Mouse (Mus musculus) heart, embryonic 11.5 days (tissue): ENCODE measurements at regions not wholly inside any gene's neighbourhood (a gene's known extent, or its start where the extent isn't known, plus 50 kb on each side); places are given as distances from the start of the nearest gene placed in this dataset.

Experiments
- ATAC-seq: fragments of 200-750 bp; cut with Nextera tagmentation; replicated peaks from 2 replicates; pipeline ENCODE4 v1.8.0; 2017; ENCODE audit warnings: moderate library complexity; ENCODE audit not compliant: insufficient number of reproducible peaks, low FRiP score, low TSS enrichment
- H3K27ac ChIP-seq: fragments of 300-500 bp; sonication (generic); 2 replicates; pipeline ENCODE4 v1.5.1; 2014; ENCODE audit warnings: mild to moderate bottlenecking, low read depth, low read length
- H3K27me3 ChIP-seq: fragments of 300-500 bp; sonication (generic); 2 replicates; pipeline ENCODE4 v1.6.1; 2014; ENCODE audit warnings: mild to moderate bottlenecking, low read length, mixed read lengths; ENCODE audit not compliant: control insufficient read depth, insufficient read depth
- H3K36me3 ChIP-seq: fragments of 300-500 bp; sonication (generic); 2 replicates; pipeline ENCODE4 v1.6.1; 2014; ENCODE audit warnings: mild to moderate bottlenecking, low read length, moderate library complexity, mixed read lengths; ENCODE audit not compliant: control insufficient read depth, insufficient read depth
- H3K4me1 ChIP-seq: fragments of 300-500 bp; sonication (generic); 2 replicates; pipeline ENCODE4 v1.6.1; 2014; ENCODE audit warnings: low read length; ENCODE audit not compliant: control insufficient read depth, insufficient read depth
- H3K4me2 ChIP-seq: fragments of 300-500 bp; sonication (generic); 2 replicates; pipeline ENCODE4 v1.6.1; 2014; ENCODE audit warnings: mild to moderate bottlenecking, moderate library complexity
- H3K4me3 ChIP-seq: fragments of 300-500 bp; sonication (generic); 2 replicates; pipeline ENCODE4 v1.5.1; 2014; ENCODE audit warnings: low read depth, low read length
- H3K9ac ChIP-seq: fragments of 300-500 bp; sonication (generic); 2 replicates; pipeline ENCODE4 v1.6.1; 2014; ENCODE audit warnings: mild to moderate bottlenecking, low read depth, low read length, moderate library complexity
- H3K9me3 ChIP-seq: fragments of 300-500 bp; sonication (generic); replicated peaks from 2 replicates; pipeline ENCODE4 v1.6.1; 2016; ENCODE audit warnings: low read length; ENCODE audit not compliant: control insufficient read depth
- WGBS: fragments of 180-500 bp; shearing (Covaris S2); extraction: QIAGEN DNeasy Blood & Tissue Kit; methylation state at CpG from one replicate; pipeline ENCODE4 v1.1.7; 2014; ENCODE audit not compliant: insufficient replicate concordance; 5-methylcytosine and 5-hydroxymethylcytosine counted together

DNA sequence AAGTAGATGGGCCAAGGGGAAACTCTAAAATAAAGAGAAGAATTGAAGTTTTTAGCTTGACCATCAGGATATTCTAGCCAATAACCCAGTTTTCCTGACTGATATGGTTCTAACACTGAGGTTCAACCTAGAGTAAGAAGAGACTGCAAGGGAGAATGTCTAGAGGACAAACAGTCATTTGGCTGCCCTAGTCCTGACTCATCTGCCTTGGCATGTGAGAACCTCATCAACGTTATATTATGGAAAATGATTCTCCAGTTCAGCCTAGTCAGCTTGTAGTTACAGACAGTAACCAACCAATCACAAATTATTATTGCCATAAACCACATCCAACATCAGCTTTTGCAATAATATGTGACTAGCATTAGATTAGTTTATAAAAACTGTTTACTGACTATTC, 254.2 kb downstream of the Papss1 start:
- H3K9ac ChIP-seq, result no peak overlapping the region
- ATAC-seq, result no peak
- no peaks in the 10 kb centered on the region for H3K4me1 ChIP-seq
- H3K4me2 ChIP-seq, result no peak overlapping the region
- H3K27me3 ChIP-seq, result no peaks in the 10 kb centered on the region; the same call in 1 of the 2 replicates
- H3K27ac ChIP-seq, result no peak overlapping the region
- WGBS, result 73% methylated on average over 1 of the region's 1 CpGs
- no peaks in the 10 kb centered on the region for H3K9me3 ChIP-seq
- no peak overlapping the region for H3K4me3 ChIP-seq
- H3K36me3 ChIP-seq, result no peaks in the 10 kb centered on the region

GRCm38 (mm10) chr3:131857442-131857841, 227.7 kb upstream of the Dkk2 start:
- Histone ChIP-seq H3K4me2 (no peak overlapping the region), H3K4me1 (no peaks in the 10 kb centered on the region), H3K9me3 (no peaks in the 10 kb centered on the region), H3K27me3 (no peaks in the 10 kb centered on the region), H3K9ac (no peak overlapping the region), H3K4me3 (no peak overlapping the region), H3K27ac (no peak overlapping the region), H3K36me3 (no peaks in the 10 kb centered on the region)
- no peak for ATAC-seq
- 35% methylated on average over 2 of the region's 2 CpGs for WGBS

DNA sequence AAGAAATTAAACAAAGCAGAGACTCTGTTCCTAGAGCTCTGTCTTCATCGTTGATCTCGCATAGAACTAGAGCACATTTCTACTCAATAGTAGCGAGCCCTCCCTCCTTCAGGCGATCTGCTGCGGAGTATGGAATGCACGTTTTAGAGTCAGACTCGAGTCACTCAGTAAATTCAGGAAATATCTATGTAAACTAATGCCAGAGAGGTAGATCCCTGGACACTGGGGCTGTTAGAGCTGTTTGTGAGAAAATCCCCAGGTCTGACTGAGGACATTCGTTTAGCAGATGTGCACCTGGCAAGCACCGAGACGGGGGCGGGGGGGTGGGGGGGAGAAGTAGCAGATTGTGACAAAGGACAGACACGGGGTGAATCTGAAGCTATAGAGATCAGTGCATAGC, 226.0 kb upstream of the Dkk2 start:
- no peaks in the 10 kb centered on the region for H3K36me3 ChIP-seq
- 74% methylated on average over 12 of the region's 12 CpGs for WGBS
- no peaks in the 10 kb centered on the region for H3K27me3 ChIP-seq
- H3K4me2 ChIP-seq, result no peak overlapping the region
- H3K4me1 ChIP-seq, result no peaks in the 10 kb centered on the region
- no peak overlapping the region for H3K4me3 ChIP-seq
- H3K9ac ChIP-seq, result no peak overlapping the region
- ATAC-seq, result no peak
- no peak overlapping the region for H3K27ac ChIP-seq
- no peaks in the 10 kb centered on the region for H3K9me3 ChIP-seq

DNA sequence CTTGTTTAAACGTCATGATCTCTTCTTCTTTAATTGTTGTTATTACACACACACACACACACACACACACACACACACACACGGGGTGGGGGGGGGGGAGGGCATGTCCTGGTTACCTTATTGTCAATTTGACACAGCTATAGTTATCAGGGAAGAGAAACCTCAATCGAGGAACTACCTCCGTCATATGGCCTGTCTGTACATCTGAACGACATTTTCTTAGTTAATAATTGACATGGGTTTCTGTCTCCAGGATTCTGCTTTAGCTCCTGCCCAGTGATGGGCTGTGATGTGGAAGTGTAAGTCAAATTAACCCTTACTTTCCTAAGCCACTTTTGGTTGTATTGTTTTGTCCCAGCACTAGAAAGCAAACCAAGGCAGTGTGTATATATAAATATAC, 220.0 kb upstream of the Dkk2 start:
- H3K27ac ChIP-seq, result no peak overlapping the region
- H3K4me2 ChIP-seq, result no peak overlapping the region
- no peaks in the 10 kb centered on the region for H3K36me3 ChIP-seq
- no peaks in the 10 kb centered on the region for H3K9me3 ChIP-seq
- WGBS, result 64% methylated on average over 5 of the region's 5 CpGs
- H3K4me3 ChIP-seq, result no peak overlapping the region
- H3K4me1 ChIP-seq, result no peaks in the 10 kb centered on the region
- no peak overlapping the region for H3K9ac ChIP-seq
- H3K27me3 ChIP-seq, result no peaks in the 10 kb centered on the region
- ATAC-seq, result no peak

- H3K9me3 ChIP-seq, result no peaks in the 10 kb centered on the region
- no peaks in the 10 kb centered on the region for H3K36me3 ChIP-seq
- ATAC-seq, result no peak
- H3K27ac ChIP-seq, result no peak overlapping the region
- no peak overlapping the region for H3K4me3 ChIP-seq
- no peak overlapping the region for H3K4me2 ChIP-seq
- WGBS, result 86% methylated on average over 3 of the region's 3 CpGs
- no peaks in the 10 kb centered on the region for H3K4me1 ChIP-seq
- H3K9ac ChIP-seq, result no peak overlapping the region
- H3K27me3 ChIP-seq, result no peaks in the 10 kb centered on the region
Measured at GRCm38 (mm10) chr3:131867266-131867665, 217.8 kb upstream of the Dkk2 start.

DNA sequence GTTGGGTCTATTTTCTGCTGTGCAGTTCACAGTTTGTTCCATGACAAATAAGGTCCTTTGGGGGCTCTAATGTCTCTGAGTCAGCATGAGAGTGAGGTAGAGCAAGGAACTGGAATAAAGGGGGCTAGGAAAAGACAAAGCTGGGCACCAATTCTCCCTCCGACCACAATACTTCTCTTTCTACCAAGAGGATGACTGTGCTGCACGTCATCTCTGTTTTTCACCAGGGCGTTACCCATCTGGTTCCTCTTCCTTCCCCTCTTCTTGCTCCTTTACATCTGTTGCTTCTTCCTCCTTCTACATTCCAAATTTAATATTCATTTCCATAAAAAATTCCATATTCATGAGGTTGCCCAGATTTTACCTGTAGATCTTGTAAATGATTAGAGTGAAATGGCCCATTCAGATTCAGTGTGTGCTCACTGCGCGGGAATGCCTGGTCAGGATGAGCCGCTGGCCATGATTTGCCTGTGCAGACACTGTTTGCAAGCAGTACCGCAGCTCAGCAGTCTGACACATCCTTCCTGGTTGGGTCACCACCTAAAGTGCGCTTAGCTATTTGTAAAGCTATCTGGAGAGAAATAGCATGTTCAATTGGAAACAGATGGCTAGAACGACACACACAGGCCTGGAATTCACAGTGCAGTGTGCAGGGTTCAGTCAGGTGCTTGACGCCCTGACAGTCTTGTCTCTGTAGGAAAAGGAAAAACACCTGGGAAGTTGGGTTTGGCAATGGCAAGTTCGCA, 216.7 kb upstream of the Dkk2 start:
- Histone ChIP-seq H3K9me3 (no peaks in the 10 kb centered on the region), H3K9ac (no peak overlapping the region), H3K36me3 (no peaks in the 10 kb centered on the region), H3K27ac (no peak overlapping the region), H3K4me3 (no peak overlapping the region), H3K4me2 (no peak overlapping the region), H3K27me3 (no peaks in the 10 kb centered on the region), H3K4me1 (no peaks in the 10 kb centered on the region)
- no peak for ATAC-seq
- WGBS, result 72% methylated on average over 11 of the region's 11 CpGs

DNA sequence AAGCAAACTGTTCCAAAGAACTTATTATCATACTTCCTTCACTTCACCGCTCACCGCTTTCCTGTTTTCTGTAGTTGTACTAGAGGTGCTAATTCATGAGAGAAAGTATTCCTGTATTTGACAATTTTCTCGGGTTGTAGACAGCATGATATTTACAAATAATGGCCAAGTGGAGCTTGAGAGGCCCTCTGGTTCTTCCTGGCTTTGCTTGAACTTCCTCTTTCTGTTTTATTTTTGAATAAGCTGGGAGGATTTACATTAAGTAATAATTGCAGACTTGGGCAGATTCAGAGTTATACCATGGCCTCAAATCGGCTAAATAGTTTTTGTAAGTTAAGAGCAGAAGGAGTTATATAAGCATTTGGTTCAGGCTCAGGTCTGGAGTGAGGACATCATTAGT, 215.8 kb upstream of the Dkk2 start:
- Histone ChIP-seq H3K9me3 (no peaks in the 10 kb centered on the region), H3K4me2 (no peak overlapping the region), H3K9ac (no peak overlapping the region), H3K27me3 (no peaks in the 10 kb centered on the region), H3K4me3 (no peak overlapping the region), H3K4me1 (no peaks in the 10 kb centered on the region), H3K27ac (no peak overlapping the region), H3K36me3 (no peaks in the 10 kb centered on the region)
- 71% methylated on average over 4 of the region's 4 CpGs for WGBS
- no peak for ATAC-seq

DNA sequence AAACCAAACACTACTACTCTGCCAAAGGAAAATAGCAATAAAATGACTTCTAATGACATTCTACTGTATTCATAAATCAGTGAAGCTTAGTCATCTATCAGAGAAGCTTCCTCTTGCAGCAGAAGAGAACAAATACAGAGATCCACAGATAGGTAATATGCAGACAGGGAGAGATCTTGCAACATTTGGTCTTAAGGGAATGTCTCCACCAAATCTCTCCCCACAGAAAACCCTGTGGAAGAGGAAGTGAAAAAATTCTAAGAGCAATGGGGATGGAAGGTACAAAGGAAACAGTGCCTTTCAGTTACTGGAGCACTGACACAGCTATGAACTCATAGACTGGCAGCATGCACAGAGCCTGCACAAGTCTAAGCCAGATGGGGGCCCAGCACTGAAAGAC, 202.4 kb upstream of the Dkk2 start:
- no peak overlapping the region for H3K4me3 ChIP-seq
- H3K4me2 ChIP-seq, result no peak overlapping the region
- H3K27me3 ChIP-seq, result no peaks in the 10 kb centered on the region
- no peak for ATAC-seq
- no peak overlapping the region for H3K27ac ChIP-seq
- H3K9me3 ChIP-seq, result no peaks in the 10 kb centered on the region
- H3K9ac ChIP-seq, result no peak overlapping the region
- no peaks in the 10 kb centered on the region for H3K4me1 ChIP-seq
- H3K36me3 ChIP-seq, result no peaks in the 10 kb centered on the region

- Histone ChIP-seq H3K4me2 (no peak overlapping the region), H3K27me3 (no peaks in the 10 kb centered on the region), H3K4me1 (no peaks in the 10 kb centered on the region), H3K27ac (no peak overlapping the region), H3K9me3 (no peaks in the 10 kb centered on the region), H3K9ac (no peak overlapping the region), H3K36me3 (no peaks in the 10 kb centered on the region), H3K4me3 (no peak overlapping the region)
- no peak for ATAC-seq
- WGBS, result 85% methylated on average over 5 of the region's 5 CpGs
Measured at GRCm38 (mm10) chr3:131886470-131886869, 198.6 kb upstream of the Dkk2 start.
